Mouse (Mus musculus) thymus, adult 18-20 months (tissue): ENCODE data around the gene Tchp.

Source experiments
- DNase-seq, 2 experiments: peaks; one replicate each; pipeline ENCODE4 v3.0.0; 2022; ENCODE audit warnings: mixed read lengths in 2 of 2

Tchp gene

GRCm38 (mm10) chr5:114698044-114698746, 9.4 kb upstream of the Tchp start:
- DNase-seq = no peak

GRCm38 (mm10) chr5:114699015-114699414, 8.5 kb upstream of the Tchp start:
- no peak for DNase-seq

DNA sequence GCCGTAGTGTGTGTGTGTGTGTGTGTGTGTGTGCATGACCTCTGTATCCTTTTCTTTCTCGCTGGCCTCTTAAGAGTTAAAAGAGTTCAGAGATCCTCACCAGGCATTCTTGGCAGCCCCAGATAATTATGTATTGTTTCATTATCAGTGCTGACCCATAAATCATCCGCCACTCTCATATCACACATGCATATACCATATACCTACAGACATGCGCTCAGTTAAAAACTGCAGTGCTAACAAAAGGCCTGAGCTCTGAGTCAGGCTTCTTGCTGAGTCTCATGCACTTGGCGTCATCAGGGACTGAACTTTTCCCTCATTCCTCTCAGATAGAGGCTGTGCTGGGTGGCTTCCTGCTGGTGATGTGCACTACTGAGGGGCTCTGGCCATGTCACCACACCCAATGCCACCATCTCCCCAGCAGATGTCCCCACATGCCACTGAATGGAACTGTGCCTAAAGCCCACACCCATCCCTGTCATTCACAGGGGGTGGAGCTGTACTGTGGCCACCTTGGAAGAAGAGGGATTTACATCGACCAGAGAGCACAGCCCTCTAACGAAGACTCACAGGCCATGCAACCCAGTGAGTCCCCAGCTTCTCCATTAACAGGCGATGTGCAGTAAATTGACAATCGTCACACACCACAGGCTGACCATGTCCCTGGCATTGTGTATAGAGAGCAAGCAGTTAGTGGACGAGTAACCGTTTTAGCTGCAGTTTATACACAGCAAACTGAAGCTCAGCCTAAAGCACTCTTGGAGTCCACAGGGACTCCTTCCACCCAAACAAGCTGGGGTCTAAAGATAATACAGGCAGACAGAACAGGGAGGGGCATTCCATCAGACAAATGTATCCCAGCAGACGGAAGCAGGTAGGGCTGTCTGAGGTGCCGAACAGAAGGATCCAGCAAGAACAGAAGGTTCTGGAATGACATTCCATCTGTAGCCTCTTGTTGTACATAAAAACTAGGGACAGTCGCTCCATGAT, 4.9 kb upstream of the Tchp start:
- no peak for DNase-seq

- no peak for DNase-seq
Observed at GRCm38 (mm10) chr5:114708491-114708890, 931 bp downstream of the Tchp start.

GRCm38 (mm10) chr5:114709357-114709756, 1.8 kb downstream of the Tchp start:
- DNase-seq = no peak

- no peak for DNase-seq
Observed at GRCm38 (mm10) chr5:114714551-114714950, 7.0 kb downstream of the Tchp start.

DNA sequence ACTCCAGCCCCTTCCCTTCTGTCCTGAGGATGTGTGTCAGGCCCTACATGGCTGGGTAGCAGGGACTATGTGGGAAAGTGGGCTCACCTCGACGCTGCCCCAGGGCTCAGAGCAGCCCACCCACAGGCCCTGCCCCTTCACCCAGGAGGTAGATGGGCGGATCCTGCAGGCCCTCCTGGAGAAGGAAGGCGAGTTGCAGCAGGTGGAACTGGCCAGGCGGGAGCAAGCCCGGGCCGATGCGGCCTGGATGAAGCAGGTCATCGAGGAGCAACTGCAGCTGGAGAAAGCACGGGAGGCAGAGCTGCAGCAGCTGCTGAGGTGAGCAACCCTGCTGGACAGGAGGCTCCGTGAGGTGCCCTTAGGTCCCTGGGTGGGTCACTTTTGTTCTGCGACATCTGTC, 9.7 kb downstream of the Tchp start:
- no peak for DNase-seq

GRCm38 (mm10) chr5:114717937-114718336, 10.4 kb downstream of the Tchp start:
- DNase-seq = no peak

- DNase-seq = no peak
Observed at GRCm38 (mm10) chr5:114718483-114718882, 10.9 kb downstream of the Tchp start.

DNA sequence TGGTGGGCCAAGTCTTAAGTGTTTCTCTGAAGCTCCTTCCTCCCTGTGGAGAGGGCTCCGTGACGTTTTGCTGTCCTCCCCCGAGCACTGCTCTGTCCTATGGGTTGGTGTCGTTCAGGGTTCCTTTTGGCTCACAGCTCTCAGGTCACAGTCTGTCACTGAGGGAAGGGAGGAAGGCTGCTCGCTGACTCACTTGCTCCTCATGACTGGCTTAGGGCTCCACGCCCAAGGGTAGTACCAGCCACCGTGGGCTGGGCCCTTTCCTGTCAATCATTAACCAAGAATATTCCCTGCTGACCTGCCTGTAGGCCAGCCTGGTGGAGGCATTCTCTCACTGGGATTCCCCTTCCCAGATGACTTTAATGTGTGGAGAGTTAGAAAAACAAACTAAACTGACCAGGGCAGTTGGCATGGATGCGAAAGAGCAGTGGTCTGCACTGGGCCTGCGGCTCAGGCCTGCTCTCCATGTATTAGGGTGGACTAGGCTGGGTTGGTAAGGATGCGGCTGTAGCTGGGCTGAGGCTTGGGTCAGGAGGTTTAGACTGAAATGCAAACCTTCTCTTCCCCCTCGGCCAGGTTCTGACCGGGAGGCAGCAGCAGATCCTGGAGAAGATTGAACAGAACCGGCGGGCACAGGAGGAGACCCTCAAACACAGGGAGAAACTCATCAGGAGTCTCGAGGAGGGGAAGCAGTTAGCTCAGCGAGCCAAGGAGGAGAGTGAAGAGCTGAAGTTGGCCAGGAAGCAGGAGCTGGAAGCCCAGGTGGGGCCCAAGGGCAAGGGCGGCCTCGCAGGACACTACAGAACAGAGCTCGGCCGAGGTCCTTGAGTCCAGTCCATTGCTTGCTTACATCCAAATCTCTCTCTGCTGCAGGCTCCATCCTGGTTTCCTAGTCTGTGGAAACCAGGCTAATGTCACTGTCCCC, 11.7 kb downstream of the Tchp start:
- DNase-seq = no peak

DNA sequence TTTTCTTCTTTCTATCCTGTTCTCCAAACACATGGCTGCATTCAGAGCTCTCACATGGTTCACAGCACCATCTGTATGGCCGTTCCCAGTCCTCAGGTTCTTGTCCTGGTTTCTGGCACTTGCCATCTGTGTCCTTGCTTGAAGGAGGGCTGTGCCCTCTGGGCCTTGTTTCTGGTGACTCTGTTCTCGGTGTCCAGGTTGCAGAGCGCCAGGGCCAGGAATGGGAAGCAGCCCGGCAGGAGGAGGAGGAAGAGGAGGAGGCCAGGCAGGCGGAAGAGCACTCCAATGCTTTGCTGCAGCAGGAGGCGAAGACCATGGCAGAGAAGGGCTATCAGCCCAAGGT, 12.3 kb downstream of the Tchp start:
- DNase-seq = no peak

DNA sequence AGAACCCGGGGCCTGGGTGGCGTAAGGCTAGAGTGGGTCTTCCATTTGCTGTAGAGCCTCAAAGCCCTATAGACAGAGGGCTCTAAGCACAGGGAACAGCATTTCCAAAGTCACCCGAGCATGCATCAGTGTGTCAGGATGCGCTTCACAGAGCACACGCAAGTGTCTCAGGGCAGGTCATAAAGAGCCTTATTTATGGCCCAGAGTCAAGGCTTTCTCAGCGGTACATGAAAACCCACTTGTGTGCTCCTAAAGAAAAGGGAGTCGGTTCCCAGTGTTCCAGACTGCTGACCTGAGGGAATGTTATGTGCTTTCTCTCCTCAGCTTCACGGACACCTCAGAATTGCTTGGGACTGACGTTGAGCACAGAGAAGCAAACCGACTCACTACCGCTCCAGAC, 13.2 kb downstream of the Tchp start:
- no peak for DNase-seq

- no peak for DNase-seq
Observed at GRCm38 (mm10) chr5:114721969-114722368, 14.4 kb downstream of the Tchp start.

GRCm38 (mm10) chr5:114722846-114723245, 15.3 kb downstream of the Tchp start:
- no peak for DNase-seq

GRCm38 (mm10) chr5:114728160-114728559, 20.6 kb downstream of the Tchp start:
- DNase-seq = no peak

GRCm38 (mm10) chr5:114730129-114730528, 22.6 kb downstream of the Tchp start:
- DNase-seq = no peak

- DNase-seq = no peak
Observed at GRCm38 (mm10) chr5:114731498-114731897, 23.9 kb downstream of the Tchp start.

DNA sequence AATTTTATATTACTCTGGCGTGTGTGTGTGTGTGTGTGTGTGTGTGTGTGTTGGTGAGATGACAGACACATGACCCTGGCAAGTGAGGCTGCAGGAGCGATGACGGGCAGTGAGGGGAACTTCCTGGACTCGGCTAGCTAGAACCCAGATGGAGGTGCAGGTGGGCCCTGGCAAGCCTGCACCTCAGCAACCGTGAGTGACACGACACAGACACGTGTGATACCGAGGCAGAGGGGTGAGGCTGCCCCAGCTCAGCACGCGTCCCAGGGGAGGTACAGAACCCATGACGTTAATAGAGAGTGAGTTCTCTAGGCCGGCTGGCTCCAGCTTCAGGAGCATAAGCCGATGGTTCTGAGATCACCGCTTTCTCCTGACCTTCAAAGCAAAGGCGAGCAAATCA, 24.4 kb downstream of the Tchp start:
- DNase-seq = no peak

DNA sequence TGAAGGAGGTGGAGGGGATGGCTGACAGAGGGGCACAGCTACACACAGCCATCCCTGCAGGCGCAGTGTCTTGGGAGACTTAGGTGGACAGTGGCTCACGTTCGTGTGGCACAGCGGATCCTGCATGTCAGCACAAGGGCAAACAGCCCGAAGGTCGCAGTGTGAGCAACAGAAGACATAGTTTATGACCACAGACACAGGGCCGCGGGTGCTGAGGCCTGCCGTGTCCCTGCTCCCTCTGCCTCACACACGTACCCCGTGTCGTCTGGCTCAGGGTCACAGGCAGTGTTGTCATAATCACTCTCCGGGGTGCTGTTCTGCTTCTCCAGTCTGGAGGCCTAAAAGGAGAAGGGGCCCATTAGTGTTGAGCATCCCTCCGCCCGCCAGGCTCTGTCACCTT, 26.0 kb downstream of the Tchp start:
- no peak for DNase-seq

GRCm38 (mm10) chr5:114737090-114737887, 29.7 kb downstream of the Tchp start:
- no peak for DNase-seq

DNA sequence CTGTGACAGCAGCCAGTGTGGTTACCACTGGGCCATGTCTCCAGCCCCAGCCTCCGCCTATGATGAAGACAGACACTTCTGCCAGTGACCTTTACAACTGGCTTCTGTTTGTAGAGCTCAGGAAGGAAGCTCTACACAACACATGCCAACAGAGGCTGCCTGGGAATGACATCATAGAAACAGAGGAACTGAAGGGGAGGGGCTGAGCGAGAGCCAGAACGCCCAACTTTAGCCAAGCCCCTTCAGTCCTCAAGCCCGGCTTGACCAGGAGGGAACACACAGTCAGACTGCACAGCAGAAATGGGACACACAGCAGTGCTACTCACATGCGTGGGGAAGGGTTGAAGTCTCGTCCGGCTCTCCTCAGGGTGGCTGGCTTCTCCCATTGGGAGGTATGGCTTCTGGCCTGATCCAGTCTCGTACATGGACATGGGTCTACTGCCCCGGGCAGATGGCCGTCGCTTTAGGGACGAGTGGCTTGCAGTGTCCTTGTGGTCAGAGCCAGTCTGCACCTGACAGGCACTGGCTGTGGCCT, 31.2 kb downstream of the Tchp start:
- no peak for DNase-seq

DNA sequence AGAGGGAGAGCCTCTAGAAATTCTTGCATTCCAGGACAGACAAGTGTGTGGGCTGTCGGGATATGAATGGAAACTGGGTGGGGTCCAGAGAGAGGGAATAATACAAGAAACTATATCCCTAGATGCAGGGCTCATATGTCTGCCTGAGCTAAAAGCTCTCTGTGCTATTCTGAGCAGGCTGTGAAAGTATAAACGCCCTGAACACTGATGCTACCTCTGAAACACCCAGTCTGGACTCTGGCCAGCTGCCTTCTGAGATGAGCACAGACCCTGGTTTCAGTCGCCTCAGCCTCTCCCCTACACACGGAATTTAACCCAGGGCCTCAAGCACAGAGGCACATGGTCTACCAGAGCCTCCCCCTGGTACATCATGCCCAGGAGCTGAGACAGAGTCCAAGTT, 33.0 kb downstream of the Tchp start:
- no peak for DNase-seq
